Mouse (Mus musculus) stomach, embryonic 16.5 days (tissue): ENCODE measurements around the gene Patj. TPM values are rescaled to one million over a fixed set of nuclear protein-coding genes. Genes with fewer than 3 reads are reported as not detected.

Experiments
- ATAC-seq: fragments of 200-750 bp; cut with Nextera tagmentation; 2 replicates; pipeline ENCODE4 v1.8.0; 2017; ENCODE audit warnings: moderate number of reproducible peaks, moderate TSS enrichment; ENCODE audit not compliant: insufficient read depth, low FRiP score
- H3K27ac ChIP-seq: fragments of 300-500 bp; sonication (generic); 2 replicates; pipeline ENCODE4 v1.5.1; 2014; ENCODE audit warnings: low read length
- H3K27me3 ChIP-seq: fragments of 300-500 bp; sonication (generic); 2 replicates; pipeline ENCODE4 v1.6.1; 2014; ENCODE audit warnings: low read length, control low read depth, mixed read lengths; ENCODE audit not compliant: control insufficient read depth, insufficient read depth
- H3K36me3 ChIP-seq: fragments of 300-500 bp; sonication (generic); 2 replicates; pipeline ENCODE4 v1.6.1; 2014; ENCODE audit warnings: low read length; ENCODE audit not compliant: control insufficient read depth, insufficient read depth
- H3K4me1 ChIP-seq: fragments of 300-500 bp; sonication (generic); 2 replicates; pipeline ENCODE4 v1.6.1; 2014; ENCODE audit warnings: low read length, control low read depth, mixed read lengths; ENCODE audit not compliant: control insufficient read depth, insufficient read depth
- H3K4me2 ChIP-seq: fragments of 300-500 bp; sonication (generic); 2 replicates; pipeline ENCODE4 v1.6.1; 2014; ENCODE audit warnings: low read depth, low read length, mixed read lengths
- H3K4me3 ChIP-seq: fragments of 300-500 bp; sonication (generic); replicated peaks from 2 replicates; pipeline ENCODE4 v1.5.1; 2014; ENCODE audit warnings: mild to moderate bottlenecking, low read length
- H3K9ac ChIP-seq: fragments of 300-500 bp; sonication (generic); 2 replicates; pipeline ENCODE4 v1.6.1; 2014; ENCODE audit warnings: low read length
- H3K9me3 ChIP-seq: fragments of 300-500 bp; sonication (generic); replicated peaks from 2 replicates; pipeline ENCODE4 v1.6.1; 2016; ENCODE audit warnings: low read length, control low read depth; ENCODE audit not compliant: control insufficient read depth
- WGBS: fragments of 180-500 bp; shearing (Covaris S2); extraction: QIAGEN DNeasy Blood & Tissue Kit; methylation state at CpG from one replicate; pipeline ENCODE4 v1.1.7; 2014; 5-methylcytosine and 5-hydroxymethylcytosine counted together
- polyA plus RNA-seq: library from polyadenylated mRNA; unstranded; fragments of >200 nt; fragmentation: Nextera tagmentation; extraction: Ambion mirVana; gene quantifications from 2 replicates; pipeline ENCODE4 v1.2.1, GENCODE M21; 2015

The Patj gene
- polyA plus RNA-seq, 1 experiment from 2014 or later, result 19.0 TPM

GRCm38 (mm10) chr4:98665884-98666283 lies 270.3 kb downstream of the Patj start:
- H3K27me3 ChIP-seq, result no peaks in the 10 kb centered on the region
- H3K27ac ChIP-seq, result no peak overlapping the region
- WGBS, result 96% methylated on average over 7 of the region's 7 CpGs
- no peak for ATAC-seq
- peaks cover 4% of the 10 kb centered on the region; the same call in 1 of the 2 replicates for H3K36me3 ChIP-seq
- H3K4me2 ChIP-seq, result no peak overlapping the region
- no peaks in the 10 kb centered on the region for H3K4me1 ChIP-seq
- no peak overlapping the region for H3K9ac ChIP-seq
- no peak overlapping the region for H3K4me3 ChIP-seq
- peaks cover 5% of the 10 kb centered on the region; the same call in 1 of the 2 replicates for H3K9me3 ChIP-seq

GRCm38 (mm10) chr4:98666451-98666850 lies 270.9 kb downstream of the Patj start:
- Histone ChIP-seq H3K4me3 (no peak overlapping the region), H3K4me2 (no peak overlapping the region), H3K27me3 (no peaks in the 10 kb centered on the region), H3K9ac (no peak overlapping the region), H3K27ac (no peak overlapping the region), H3K4me1 (no peaks in the 10 kb centered on the region), H3K9me3 (peaks cover 5% of the 10 kb centered on the region; the same call in 1 of the 2 replicates), H3K36me3 (peaks cover 4% of the 10 kb centered on the region; the same call in 1 of the 2 replicates)
- whole genome bisulfite sequencing, result 72% methylated on average over 1 of the region's 1 CpGs
- ATAC-seq, result no peak

GRCm38 (mm10) chr4:98667009-98667408 lies 271.4 kb downstream of the Patj start:
- no peaks in the 10 kb centered on the region for H3K4me1 ChIP-seq
- H3K4me2 ChIP-seq, result no peak overlapping the region
- H3K9ac ChIP-seq, result no peak overlapping the region
- no peak overlapping the region for H3K4me3 ChIP-seq
- no peaks in the 10 kb centered on the region for H3K27me3 ChIP-seq
- H3K27ac ChIP-seq, result no peak overlapping the region
- peaks cover 5% of the 10 kb centered on the region; the same call in 1 of the 2 replicates for H3K9me3 ChIP-seq
- peaks cover 4% of the 10 kb centered on the region; the same call in 1 of the 2 replicates for H3K36me3 ChIP-seq
- ATAC-seq, result no peak
- WGBS, result 75% methylated on average over 3 of the region's 3 CpGs

GRCm38 (mm10) chr4:98677506-98677905 lies 281.9 kb downstream of the Patj start:
- H3K4me3 ChIP-seq, result no peak overlapping the region
- H3K27ac ChIP-seq, result no peak overlapping the region
- ATAC-seq, result no peak
- no peak overlapping the region for H3K9ac ChIP-seq
- no peaks in the 10 kb centered on the region for H3K36me3 ChIP-seq
- H3K27me3 ChIP-seq, result no peaks in the 10 kb centered on the region
- no peaks in the 10 kb centered on the region for H3K9me3 ChIP-seq
- 45% methylated on average over 9 of the region's 9 CpGs for WGBS
- H3K4me1 ChIP-seq, result no peaks in the 10 kb centered on the region
- H3K4me2 ChIP-seq, result no peak overlapping the region

- H3K9ac ChIP-seq, result no peak overlapping the region
- no peaks in the 10 kb centered on the region for H3K4me1 ChIP-seq
- no peak for ATAC-seq
- WGBS, result 84% methylated on average over 11 of the region's 11 CpGs
- no peak overlapping the region for H3K4me2 ChIP-seq
- H3K36me3 ChIP-seq, result no peaks in the 10 kb centered on the region
- H3K27ac ChIP-seq, result no peak overlapping the region
- no peak overlapping the region for H3K4me3 ChIP-seq
- 0 out of 2 replicates have a peak, but pooled peaks cover 3% of the 10 kb centered on the region for H3K9me3 ChIP-seq
- no peaks in the 10 kb centered on the region for H3K27me3 ChIP-seq
Measured at GRCm38 (mm10) chr4:98686678-98687267, 291.2 kb downstream of the Patj start.

GRCm38 (mm10) chr4:98688116-98688515 lies 292.5 kb downstream of the Patj start:
- no peaks in the 10 kb centered on the region for H3K27me3 ChIP-seq
- ATAC-seq, result no peak
- H3K36me3 ChIP-seq, result no peaks in the 10 kb centered on the region
- H3K4me2 ChIP-seq, result no peak overlapping the region
- no peak overlapping the region for H3K4me3 ChIP-seq
- no peaks in the 10 kb centered on the region for H3K4me1 ChIP-seq
- 0 out of 2 replicates have a peak, but pooled peaks cover 3% of the 10 kb centered on the region for H3K9me3 ChIP-seq
- no peak overlapping the region for H3K27ac ChIP-seq
- no peak overlapping the region for H3K9ac ChIP-seq
- 84% methylated on average over 11 of the region's 11 CpGs for WGBS

GRCm38 (mm10) chr4:98688520-98688919 lies 292.9 kb downstream of the Patj start:
- Histone ChIP-seq H3K4me1 (no peaks in the 10 kb centered on the region), H3K36me3 (no peaks in the 10 kb centered on the region), H3K4me2 (no peak overlapping the region), H3K9ac (no peak overlapping the region), H3K27me3 (no peaks in the 10 kb centered on the region), H3K9me3 (0 out of 2 replicates have a peak, but pooled peaks cover 3% of the 10 kb centered on the region), H3K4me3 (no peak overlapping the region), H3K27ac (no peak overlapping the region)
- 76% methylated on average over 9 of the region's 9 CpGs for WGBS
- ATAC-seq, result no peak

GRCm38 (mm10) chr4:98689988-98690387 lies 294.4 kb downstream of the Patj start:
- 98% methylated on average over 1 of the region's 1 CpGs for WGBS
- Histone ChIP-seq H3K27me3 (no peaks in the 10 kb centered on the region), H3K4me1 (no peaks in the 10 kb centered on the region)

GRCm38 (mm10) chr4:98693465-98694185 lies 298.0 kb downstream of the Patj start:
- no peak for ATAC-seq

More at GRCm38 (mm10) chr4:98689988-98690387, 294.4 kb downstream of the Patj start:
- ATAC-seq, result no peak
- Histone ChIP-seq H3K9ac (no peak overlapping the region), H3K9me3 (0 out of 2 replicates have a peak, but pooled peaks cover 3% of the 10 kb centered on the region), H3K4me2 (no peak overlapping the region), H3K27ac (no peak overlapping the region), H3K36me3 (no peaks in the 10 kb centered on the region), H3K4me3 (no peak overlapping the region)

More at GRCm38 (mm10) chr4:98693465-98694185, 298.0 kb downstream of the Patj start:
- 35% methylated on average over 9 of the region's 9 CpGs for WGBS
- Histone ChIP-seq H3K9ac (no peak overlapping the region), H3K4me1 (no peaks in the 10 kb centered on the region), H3K27ac (no peak overlapping the region), H3K36me3 (no peaks in the 10 kb centered on the region), H3K4me3 (no peak overlapping the region), H3K4me2 (no peak overlapping the region), H3K9me3 (0 out of 2 replicates have a peak, but pooled peaks cover 3% of the 10 kb centered on the region), H3K27me3 (no peaks in the 10 kb centered on the region)
